Mouse (Mus musculus) layer of hippocampus, adult 11-12 months (tissue): Measurements from ENCODE around the gene Aars2.

Experiments used
- DNase-seq: peaks from one replicate; pipeline ENCODE4 v3.0.0; 2022; ENCODE audit warnings: low spot score

The Aars2 gene

DNA sequence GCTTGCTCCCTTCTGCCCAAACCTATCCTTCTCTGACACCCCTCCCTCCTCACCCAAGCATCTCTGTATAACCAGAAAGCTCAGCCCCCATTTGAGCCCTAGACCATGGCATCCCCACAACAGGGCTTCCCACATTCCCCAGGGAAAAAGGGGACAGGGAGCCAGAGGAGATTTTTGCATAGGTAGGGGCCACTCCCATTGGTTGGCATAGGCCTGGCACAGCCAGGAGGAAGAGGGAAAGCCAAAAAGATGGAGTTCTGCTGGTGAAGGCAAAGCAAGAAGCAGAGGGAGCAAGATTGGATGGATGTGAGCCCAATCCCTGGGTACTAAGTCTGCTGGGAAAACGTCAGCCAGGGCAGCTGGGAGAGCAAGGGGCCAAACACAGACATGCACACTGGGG lies 36.5 kb downstream of the Aars2 start:
- DNase-seq = no peak

DNA sequence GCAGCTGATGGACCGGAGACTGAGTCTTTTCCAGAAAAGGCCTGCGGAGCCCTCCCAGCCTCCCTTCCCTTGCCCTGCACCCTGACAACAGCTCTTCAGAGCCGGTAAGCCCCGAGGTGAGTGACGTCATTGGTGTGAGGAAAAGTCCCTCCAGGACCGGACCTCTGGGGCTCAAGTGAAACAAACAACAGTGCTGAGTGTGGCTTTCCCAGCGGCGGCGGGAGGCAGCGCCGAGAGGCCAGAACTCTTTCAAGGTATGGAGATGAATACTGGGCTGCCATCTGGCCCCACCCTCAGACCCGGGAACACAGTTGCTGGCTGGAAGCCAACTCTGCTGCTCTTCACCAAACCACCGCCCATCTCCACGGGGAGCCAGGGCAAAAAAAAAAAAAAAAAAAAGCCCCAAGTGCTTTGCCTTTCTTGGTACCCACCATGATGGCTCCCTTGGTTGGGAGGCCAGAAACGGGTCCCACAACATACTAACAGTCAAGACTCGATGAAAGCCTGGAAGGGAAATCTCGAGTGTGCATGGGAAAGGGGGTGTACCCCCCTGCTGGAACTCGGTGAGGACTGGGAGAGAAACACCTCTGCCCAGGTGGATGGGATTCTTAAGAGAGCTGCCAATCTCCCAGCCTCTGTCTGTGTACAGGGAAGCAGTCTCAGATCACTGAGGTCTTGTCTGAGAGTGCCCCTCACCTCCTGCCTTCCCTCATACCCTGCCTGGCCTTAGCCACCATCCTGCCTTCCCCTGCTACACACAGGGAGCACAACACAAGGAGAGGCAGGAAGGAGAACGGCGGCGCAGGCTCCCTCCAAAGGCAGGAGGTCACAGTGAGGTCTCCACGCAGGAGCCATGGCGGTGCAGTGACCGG lies 37.6 kb downstream of the Aars2 start:
- DNase-seq = no peak

- no peak for DNase-seq
Measured at GRCm38 (mm10) chr17:45544873-45545277, 38.2 kb downstream of the Aars2 start.

GRCm38 (mm10) chr17:45545278-45545961 lies 38.8 kb downstream of the Aars2 start:
- no peak for DNase-seq

DNA sequence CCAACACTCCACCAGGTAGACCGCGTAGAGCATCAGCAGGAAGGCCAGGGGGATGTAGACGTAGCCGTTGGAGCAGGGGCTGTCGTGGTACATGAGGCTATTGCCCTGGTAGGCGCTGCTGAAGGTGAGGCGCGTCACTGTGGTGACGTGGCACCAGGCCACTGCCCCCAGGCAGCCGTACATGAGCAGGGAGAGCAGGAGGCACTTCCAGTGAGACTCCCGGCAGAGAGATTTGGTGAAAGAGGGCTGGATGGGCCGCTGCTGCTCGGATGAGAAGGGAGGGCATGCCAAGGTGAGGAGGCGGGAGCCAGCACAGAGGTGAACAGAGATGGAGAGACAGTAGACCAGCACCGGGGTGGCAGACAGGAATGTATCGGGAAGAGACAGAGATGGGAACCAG lies 40.3 kb downstream of the Aars2 start:
- DNase-seq = no peak

DNA sequence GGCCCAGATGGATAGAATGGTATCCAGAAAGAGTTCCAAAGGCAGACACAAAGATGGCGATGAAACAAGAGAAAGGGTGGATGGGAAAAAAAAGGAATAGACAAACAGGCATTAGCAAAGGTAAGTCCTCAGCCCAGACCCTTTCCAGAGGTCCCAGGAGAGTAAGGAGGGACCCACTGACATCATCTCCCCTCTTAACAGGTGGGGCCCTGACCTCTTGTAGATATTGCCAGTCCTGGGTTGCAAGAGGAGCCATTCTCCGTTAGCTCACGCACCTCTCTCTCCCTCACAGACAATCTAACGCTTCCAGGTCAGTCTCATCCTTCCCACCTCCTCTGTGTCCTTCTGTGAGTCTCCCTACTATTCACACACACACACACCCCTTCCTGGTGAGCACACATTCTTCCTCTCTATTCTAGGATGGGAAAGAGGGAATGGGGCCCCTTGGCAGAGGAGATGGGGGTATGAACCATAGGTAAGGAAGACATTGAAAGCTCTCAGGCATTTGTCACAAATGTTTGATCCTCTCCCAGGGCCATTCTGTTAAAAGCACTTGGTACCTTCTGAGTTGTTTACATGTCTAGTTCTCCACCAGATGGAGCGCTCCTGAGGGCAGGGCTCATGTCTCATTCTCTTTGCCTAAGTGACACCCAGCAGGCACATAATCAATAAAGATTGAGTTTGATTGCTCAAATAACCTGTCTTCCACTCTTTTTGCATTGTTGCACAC lies 41.0 kb downstream of the Aars2 start:
- no peak for DNase-seq

DNA sequence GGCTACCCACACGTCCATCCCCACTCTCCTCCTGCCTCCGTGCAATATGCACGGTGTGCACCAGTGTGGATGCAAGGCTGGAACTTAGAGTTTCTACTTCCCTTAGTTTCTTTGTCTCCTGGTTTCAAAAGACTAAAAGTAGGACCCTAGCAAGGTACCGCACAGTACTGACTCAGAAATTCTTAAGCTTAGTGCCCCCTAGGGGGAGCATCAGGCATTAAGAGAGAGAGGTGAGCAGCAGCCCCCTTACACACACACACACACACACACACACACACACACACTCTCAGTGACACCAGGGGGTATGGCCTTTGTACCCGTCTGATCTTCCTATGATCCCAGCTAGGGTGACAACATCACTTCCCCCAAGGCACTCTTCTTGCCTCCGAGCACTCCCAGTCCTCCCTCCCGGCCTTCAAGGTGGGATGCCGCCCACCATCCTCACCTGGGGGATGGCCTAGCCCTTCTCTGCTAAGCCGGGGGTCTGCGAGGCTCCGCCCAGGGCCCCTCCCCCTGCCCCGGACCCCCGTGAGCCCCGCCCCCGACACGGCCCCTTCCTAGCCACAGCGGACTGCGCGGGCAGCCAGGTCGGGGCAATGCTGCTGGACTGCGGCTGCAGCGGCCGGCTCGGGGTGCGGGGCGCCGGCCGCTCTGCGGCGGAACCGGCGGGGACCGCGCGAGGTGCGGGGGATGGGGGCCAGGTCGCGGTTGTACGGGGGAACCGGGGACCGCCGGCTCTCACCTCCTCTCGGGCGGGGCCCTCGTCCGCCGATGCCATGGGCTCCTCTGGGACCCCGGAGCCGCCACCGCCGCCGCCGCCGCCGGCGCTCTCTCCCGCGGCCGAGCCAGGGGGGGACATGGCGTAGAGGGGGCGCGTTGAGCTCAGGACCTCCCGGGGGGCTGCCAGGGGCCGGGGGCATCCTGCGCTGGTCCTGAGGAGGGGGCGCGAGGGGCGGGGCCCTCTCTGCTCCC lies 42.2 kb downstream of the Aars2 start:
- peak; percentile 73 for DNase-seq

- DNase-seq = peak; percentile 63
Measured at GRCm38 (mm10) chr17:45549617-45550181, 43.1 kb downstream of the Aars2 start, which contains the start of gene Tmem151b. Gene Tmem151b, minus strand, starts transcription at chr17:45549677.

DNA sequence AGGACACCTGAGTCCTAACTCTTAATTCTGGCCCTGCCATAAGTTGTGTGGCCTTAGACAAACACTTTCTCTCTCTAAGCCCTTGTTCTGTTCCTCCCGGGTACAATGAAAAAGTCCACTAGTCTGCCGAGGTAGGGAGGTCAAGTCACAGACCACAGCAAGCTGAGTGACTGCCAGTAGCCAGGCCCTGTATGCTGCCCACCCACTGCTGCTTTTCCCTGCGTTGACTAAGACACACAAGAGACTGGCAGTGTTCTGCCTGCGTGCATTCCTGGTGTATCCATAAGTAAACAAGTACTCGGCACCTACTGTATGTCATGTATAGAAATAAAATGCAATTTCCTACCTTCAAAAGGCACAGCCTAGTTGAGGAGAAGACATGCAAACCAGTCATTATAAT lies 43.6 kb downstream of the Aars2 start:
- DNase-seq = no peak

DNA sequence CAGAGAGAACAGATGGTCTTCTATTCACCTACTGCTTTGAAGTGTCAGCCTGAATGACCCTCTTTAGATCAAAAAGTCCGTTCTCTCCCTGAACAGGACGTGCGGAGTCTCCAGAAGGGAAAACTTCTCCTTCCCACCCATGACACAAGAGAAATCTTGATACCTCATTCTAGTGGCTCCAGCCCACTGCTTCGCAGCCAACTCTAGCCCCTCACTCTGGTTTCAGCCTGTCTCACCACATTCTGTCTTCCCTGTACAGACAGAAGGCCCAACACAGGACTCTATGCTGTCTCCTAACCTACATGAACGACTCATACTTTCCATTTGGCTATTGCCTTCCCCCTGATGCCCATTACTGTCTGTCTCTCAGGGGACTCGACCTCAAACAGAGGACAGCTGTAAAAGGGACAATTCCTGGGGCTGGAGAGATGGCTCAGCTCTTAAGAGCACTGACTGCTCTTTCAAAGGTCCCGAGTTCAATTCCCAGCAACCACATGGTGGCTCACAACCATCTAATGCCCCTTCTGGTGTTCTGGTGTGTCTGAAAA lies 44.7 kb downstream of the Aars2 start:
- DNase-seq = no peak

- DNase-seq = peak; percentile 88
Measured at GRCm38 (mm10) chr17:45551816-45552451, 45.3 kb downstream of the Aars2 start.

DNA sequence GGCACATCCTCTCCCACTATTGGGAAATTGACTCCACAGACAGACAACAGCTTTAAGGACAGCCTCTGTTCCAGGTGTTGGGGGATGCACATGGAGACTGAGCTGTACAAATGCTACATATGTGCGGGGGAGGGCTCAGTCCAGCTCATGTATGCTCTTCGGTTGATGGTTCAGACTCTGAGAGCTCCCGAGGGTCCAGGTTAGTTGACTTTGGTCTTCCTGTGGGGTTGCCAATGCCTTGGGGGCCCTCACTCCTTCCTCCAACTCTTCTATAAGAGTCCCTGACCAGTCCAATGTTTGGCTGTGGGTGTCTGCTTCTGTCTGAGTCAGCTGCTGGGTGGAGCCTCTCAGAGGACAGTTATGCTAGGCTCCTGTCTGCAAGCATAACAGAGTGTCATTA lies 46.4 kb downstream of the Aars2 start:
- no peak for DNase-seq

DNA sequence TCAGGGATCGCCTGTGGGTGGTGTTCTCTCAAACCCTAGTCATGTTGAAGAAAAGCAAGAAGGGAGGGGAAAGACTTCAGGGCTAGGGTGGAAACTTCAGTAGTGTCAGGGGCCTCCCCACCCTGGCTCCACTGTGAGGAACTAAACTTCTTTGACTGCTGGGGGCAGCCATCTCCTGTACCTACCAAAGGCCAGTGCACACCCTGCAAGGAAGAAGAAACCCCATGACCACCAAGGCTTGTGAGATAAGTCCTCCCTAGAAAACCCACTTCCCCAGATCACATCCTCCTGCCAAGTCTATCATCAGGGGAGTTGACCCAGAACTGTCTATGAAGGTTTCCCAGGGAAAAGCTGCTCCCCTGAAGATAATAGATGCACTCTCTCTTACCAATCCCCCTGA lies 47.8 kb downstream of the Aars2 start:
- DNase-seq = no peak

GRCm38 (mm10) chr17:45555452-45556106 lies 48.9 kb downstream of the Aars2 start, which contains the start of gene Nfkbie:
Gene Nfkbie, plus strand, starts transcription at chr17:45555703.
- DNase-seq = peak; percentile 89

DNA sequence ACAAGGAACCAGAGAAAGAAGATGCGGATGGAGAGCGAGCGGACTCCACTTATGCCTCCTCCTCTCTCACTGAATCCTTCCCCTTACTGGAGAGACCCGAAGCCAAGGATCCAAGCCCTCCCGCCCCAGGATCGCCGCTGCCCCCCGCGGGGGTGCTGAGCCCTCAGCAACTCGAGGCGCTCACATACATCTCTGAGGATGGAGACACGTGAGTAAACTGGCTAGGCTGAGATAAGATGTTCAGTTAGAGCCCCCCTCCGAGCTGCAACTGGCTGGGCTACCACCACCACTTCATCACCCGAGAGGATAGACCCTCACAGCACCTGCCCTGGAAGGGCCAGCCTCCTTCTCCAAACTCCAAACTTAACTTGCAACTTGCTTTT lies 49.5 kb downstream of the Aars2 start:
- DNase-seq = no peak

DNA sequence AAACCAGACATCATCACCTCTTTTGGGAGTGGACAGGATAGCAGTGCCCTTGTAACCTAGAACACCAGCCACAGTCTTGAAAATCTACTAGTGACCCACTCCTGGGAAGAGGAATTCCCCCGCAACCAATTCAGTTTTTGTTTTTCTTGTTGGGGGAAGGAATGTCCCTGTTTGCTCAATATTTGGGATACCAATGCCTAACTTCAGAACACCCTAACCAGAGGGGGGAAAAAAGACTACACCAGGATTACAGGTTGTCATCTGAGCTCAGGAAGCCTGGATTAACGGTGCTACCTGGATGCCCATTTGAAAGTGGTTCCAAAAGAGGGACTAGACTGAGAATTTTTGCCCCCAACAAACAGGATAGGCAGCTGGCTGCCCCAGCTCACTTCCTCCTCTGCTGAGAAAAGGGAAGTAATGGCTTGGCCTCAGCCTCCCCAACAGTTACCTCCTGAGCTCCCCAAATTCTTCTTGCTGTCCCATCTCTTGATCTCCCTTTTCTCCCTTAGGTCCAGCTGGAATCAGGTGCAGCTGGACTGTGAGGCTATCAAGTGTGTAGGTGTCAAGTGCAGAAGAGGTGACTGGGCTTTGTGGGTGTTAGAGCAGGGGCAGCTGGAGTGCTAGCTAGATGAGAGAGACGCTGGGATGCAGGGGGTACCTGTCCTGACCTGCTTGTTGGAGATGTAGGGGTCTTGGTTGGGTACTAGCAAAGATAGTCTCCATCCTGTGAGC lies 50.0 kb downstream of the Aars2 start:
- DNase-seq = no peak

DNA sequence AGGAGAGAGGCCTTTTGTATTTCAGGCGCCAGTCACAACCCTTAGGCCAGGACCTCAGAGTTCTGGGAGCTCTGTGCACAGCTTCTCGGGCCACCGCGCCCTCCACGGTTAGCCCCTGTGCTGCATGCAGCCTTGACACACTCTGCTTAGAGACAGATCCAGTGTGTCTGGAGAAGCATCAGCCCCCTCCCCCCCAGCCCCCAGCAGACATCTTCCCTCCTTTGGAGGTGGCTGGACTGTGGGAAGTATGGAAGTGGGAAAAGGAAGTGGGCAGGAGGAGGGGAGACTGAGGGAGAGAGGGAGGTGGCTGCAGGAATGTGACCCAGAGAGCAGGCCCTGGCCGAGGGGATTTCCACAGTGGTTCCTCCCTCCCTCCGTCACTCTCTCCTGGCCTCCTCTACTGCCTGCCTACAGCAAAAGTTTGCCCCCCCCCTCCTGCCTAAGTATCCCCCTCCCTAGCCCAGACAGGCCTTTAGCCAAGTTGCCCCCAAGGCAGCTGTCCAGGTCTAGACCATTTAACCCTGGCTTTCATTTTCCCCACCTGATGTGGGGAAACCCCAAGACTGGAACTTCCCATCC lies 50.7 kb downstream of the Aars2 start:
- DNase-seq = no peak

GRCm38 (mm10) chr17:45557998-45558862 lies 51.6 kb downstream of the Aars2 start:
- no peak for DNase-seq
